Mouse (Mus musculus): ENCODE data around the gene Csf2.
A peak's percentile ranks its signal among the peaks of the same experiment; 100 is the strongest.

DNA sequence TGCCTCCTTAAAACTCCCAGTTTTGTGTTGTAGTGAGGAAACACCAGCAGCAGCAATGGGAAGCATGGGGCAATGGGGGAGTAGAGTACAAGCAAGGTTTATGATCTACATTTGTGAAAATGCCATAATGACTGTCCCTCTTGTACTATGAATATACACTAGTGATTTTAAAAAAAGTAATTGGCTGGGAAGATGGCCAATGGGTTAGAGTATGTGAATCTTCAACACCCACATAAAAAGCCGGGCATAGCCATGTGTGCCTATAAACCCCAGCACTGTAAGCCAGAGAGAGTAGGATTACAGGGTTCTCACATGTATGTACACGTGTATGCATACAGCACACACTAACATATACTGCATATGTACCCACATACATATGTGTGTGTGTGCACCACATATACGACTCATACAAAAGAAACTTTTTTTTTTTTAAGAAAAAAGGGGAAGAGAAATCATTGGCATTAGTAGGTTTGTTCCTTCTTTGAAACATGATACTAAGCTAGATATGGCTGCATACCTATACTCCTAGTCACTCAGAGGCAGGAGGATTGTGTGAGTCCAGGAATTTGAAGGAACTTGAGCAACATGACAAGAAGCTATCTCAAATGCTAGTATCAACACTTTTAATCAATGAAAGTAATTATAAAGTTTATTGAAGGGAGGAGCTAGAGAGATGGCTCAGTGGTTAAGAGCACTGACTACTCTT is 19.9 kb upstream of the Csf2 start:
- TF ChIP-seq REST (IDR thresholded peaks at IDR 0.05; ENCODE audit: insufficient read depth, insufficient read length) (no peak), E2F4 (IDR thresholded peaks at IDR 0.05; ENCODE audit: insufficient read depth) (no peak), USF1 (IDR thresholded peaks at IDR 0.05; ENCODE audit: low read depth) (no peak), POLR2A (IDR thresholded peaks at IDR 0.05; ENCODE audit: insufficient read length, low read depth) (no peak), MYOD1 (IDR thresholded peaks at IDR 0.05; ENCODE audit: control insufficient read depth in 1 of 3, insufficient read length in 2 of 3, low read depth in 2 of 3) (no peak), MAX (IDR thresholded peaks at IDR 0.05; ENCODE audit: low read depth) (no peak), SRF (IDR thresholded peaks at IDR 0.05; ENCODE audit: control insufficient read depth, insufficient read length, low read depth) (no peak), MYOG (IDR thresholded peaks at IDR 0.05; ENCODE audit: control insufficient read depth in 1 of 3, insufficient read depth in 1 of 3, insufficient read length in 2 of 3, low read depth in 2 of 3) (no peak), TCF3 (IDR thresholded peaks at IDR 0.05; ENCODE audit: insufficient read length, low read depth) (no peak), CEBPB (IDR thresholded peaks at IDR 0.05; ENCODE audit: insufficient read depth, poor library complexity, severe bottlenecking) (0 out of 2 replicates have a peak, but pooled peaks have one; percentile 3), POLR2AphosphoS2 (IDR thresholded peaks at IDR 0.05; ENCODE audit: insufficient read length, low read depth) (no peak), TCF12 (IDR thresholded peaks at IDR 0.05; ENCODE audit: insufficient read depth, poor library complexity, severe bottlenecking) (no peak)

All from myocyte (in vitro differentiated cells).